Mouse (Mus musculus): ENCODE measurements around the gene Nek9. TPM values are rescaled to one million over a fixed set of nuclear protein-coding genes. Genes with fewer than 3 reads are reported as not detected.

Nek9 gene
- polyA plus RNA-seq, 1 experiment from 2014 or later, result 16.4 TPM

GRCm38 (mm10) chr12:85345559-85345958 lies 6.4 kb upstream of the Nek9 start:
- Histone ChIP-seq H3K4me1 (replicated peaks) (peaks cover 14% of the 10 kb centered on the region), H3K27ac (no peak overlapping the region), H3K9ac (no peak overlapping the region), H3K4me3 (no peak overlapping the region), H3K4me2 (no peak overlapping the region), H3K9me3 (replicated peaks) (no peaks in the 10 kb centered on the region), H3K27me3 (no peaks in the 10 kb centered on the region), H3K36me3 (peaks cover 15% of the 10 kb centered on the region; the same call in 1 of the 2 replicates)
- 91% methylated on average over 6 of the region's 6 CpGs for WGBS
- no peak for ATAC-seq (replicated peaks; ENCODE audit: insufficient number of reproducible peaks, insufficient read depth, low FRiP score, low read depth)

- Histone ChIP-seq H3K4me1 (replicated peaks) (peaks cover 14% of the 10 kb centered on the region), H3K4me3 (no peak overlapping the region), H3K27ac (no peak overlapping the region), H3K27me3 (no peaks in the 10 kb centered on the region), H3K4me2 (no peak overlapping the region), H3K9me3 (replicated peaks) (no peaks in the 10 kb centered on the region), H3K9ac (no peak overlapping the region), H3K36me3 (peaks cover 11% of the 10 kb centered on the region; the same call in 1 of the 2 replicates)
- no peak for ATAC-seq (replicated peaks; ENCODE audit: insufficient number of reproducible peaks, insufficient read depth, low FRiP score, low read depth)
- 67% methylated on average over 7 of the region's 7 CpGs for WGBS
Observed at GRCm38 (mm10) chr12:85344252-85344651, 5.1 kb upstream of the Nek9 start.

- no peak overlapping the region for H3K27ac ChIP-seq
- H3K9ac ChIP-seq, result no peak overlapping the region
- no peak overlapping the region for H3K4me3 ChIP-seq
- H3K27me3 ChIP-seq, result no peaks in the 10 kb centered on the region
- peaks cover 18% of the 10 kb centered on the region for H3K4me1 ChIP-seq (replicated peaks)
- no peaks in the 10 kb centered on the region for H3K9me3 ChIP-seq (replicated peaks)
- peaks cover 7% of the 10 kb centered on the region; the same call in 1 of the 2 replicates for H3K36me3 ChIP-seq
- no peak overlapping the region for H3K4me2 ChIP-seq
- ATAC-seq (replicated peaks; ENCODE audit: insufficient number of reproducible peaks, insufficient read depth, low FRiP score, low read depth), result no peak
- 67% methylated on average over 4 of the region's 4 CpGs for WGBS
Observed at GRCm38 (mm10) chr12:85342310-85342709, 3.1 kb upstream of the Nek9 start.

- H3K4me2 ChIP-seq, result no peak overlapping the region
- no peak for ATAC-seq (replicated peaks; ENCODE audit: insufficient number of reproducible peaks, insufficient read depth, low FRiP score, low read depth)
- H3K4me1 ChIP-seq (replicated peaks), result peaks cover 22% of the 10 kb centered on the region
- H3K9ac ChIP-seq, result no peak overlapping the region
- H3K27me3 ChIP-seq, result no peaks in the 10 kb centered on the region
- H3K4me3 ChIP-seq, result no peak overlapping the region
- no peak overlapping the region for H3K27ac ChIP-seq
- 38% methylated on average over 1 of the region's 1 CpGs for WGBS
- peaks cover 7% of the 10 kb centered on the region; the same call in 1 of the 2 replicates for H3K36me3 ChIP-seq
- H3K9me3 ChIP-seq (replicated peaks), result no peaks in the 10 kb centered on the region
Observed at GRCm38 (mm10) chr12:85341131-85341530, 2.0 kb upstream of the Nek9 start.

- WGBS, result 31% methylated on average over 4 of the region's 4 CpGs
- Histone ChIP-seq H3K4me2 (peak overlapping the region; percentile 77), H3K9me3 (replicated peaks) (no peaks in the 10 kb centered on the region), H3K27ac (peak overlapping the region; percentile 73), H3K4me1 (replicated peaks) (peaks cover 22% of the 10 kb centered on the region), H3K27me3 (no peaks in the 10 kb centered on the region), H3K4me3 (peak overlapping the region; percentile 95), H3K9ac (no peak overlapping the region), H3K36me3 (peaks cover 7% of the 10 kb centered on the region; the same call in 1 of the 2 replicates)
- no peak for ATAC-seq (replicated peaks; ENCODE audit: insufficient number of reproducible peaks, insufficient read depth, low FRiP score, low read depth)
Observed at GRCm38 (mm10) chr12:85339947-85340346, 785 bp upstream of the Nek9 start.

GRCm38 (mm10) chr12:85338815-85339214 lies 347 bp downstream of the Nek9 start:
- peak; percentile 66 for ATAC-seq (replicated peaks; ENCODE audit: insufficient number of reproducible peaks, insufficient read depth, low FRiP score, low read depth)
- under 1% methylated on average over 42 of the region's 42 CpGs for WGBS
- H3K9ac ChIP-seq, result peak overlapping the region; percentile 96
- H3K9me3 ChIP-seq (replicated peaks), result no peaks in the 10 kb centered on the region
- H3K4me1 ChIP-seq (replicated peaks), result peaks cover 22% of the 10 kb centered on the region
- H3K27me3 ChIP-seq, result no peaks in the 10 kb centered on the region
- peak overlapping the region; percentile 95 for H3K4me3 ChIP-seq
- peak overlapping the region; percentile 77 for H3K4me2 ChIP-seq
- peak overlapping the region; percentile 91 for H3K27ac ChIP-seq
- H3K36me3 ChIP-seq, result peaks cover 16% of the 10 kb centered on the region

- no peak overlapping the region for H3K27ac ChIP-seq
- WGBS, result 55% methylated on average over 6 of the region's 6 CpGs
- peaks cover 22% of the 10 kb centered on the region for H3K4me1 ChIP-seq (replicated peaks)
- ATAC-seq (replicated peaks; ENCODE audit: insufficient number of reproducible peaks, insufficient read depth, low FRiP score, low read depth), result no peak
- H3K9me3 ChIP-seq (replicated peaks), result no peaks in the 10 kb centered on the region
- H3K9ac ChIP-seq, result peak overlapping the region; percentile 96
- H3K4me2 ChIP-seq, result peak overlapping the region; percentile 77
- no peaks in the 10 kb centered on the region for H3K27me3 ChIP-seq
- peak overlapping the region; percentile 95 for H3K4me3 ChIP-seq
- peaks cover 21% of the 10 kb centered on the region for H3K36me3 ChIP-seq
Observed at GRCm38 (mm10) chr12:85337567-85338311, 1.4 kb downstream of the Nek9 start.

GRCm38 (mm10) chr12:85330153-85330552 lies 9.0 kb downstream of the Nek9 start:
- Histone ChIP-seq H3K4me3 (no peak overlapping the region), H3K4me1 (replicated peaks) (no peaks in the 10 kb centered on the region), H3K9me3 (replicated peaks) (no peaks in the 10 kb centered on the region), H3K27me3 (no peaks in the 10 kb centered on the region), H3K27ac (no peak overlapping the region), H3K9ac (no peak overlapping the region), H3K4me2 (no peak overlapping the region), H3K36me3 (peaks cover 80% of the 10 kb centered on the region)
- ATAC-seq (replicated peaks; ENCODE audit: insufficient number of reproducible peaks, insufficient read depth, low FRiP score, low read depth), result no peak
- WGBS, result 84% methylated on average over 7 of the region's 7 CpGs

- no peak overlapping the region for H3K4me3 ChIP-seq
- peaks cover 96% of the 10 kb centered on the region for H3K36me3 ChIP-seq
- H3K27me3 ChIP-seq, result no peaks in the 10 kb centered on the region
- no peaks in the 10 kb centered on the region for H3K9me3 ChIP-seq (replicated peaks)
- no peak overlapping the region for H3K9ac ChIP-seq
- no peak for ATAC-seq (replicated peaks; ENCODE audit: insufficient number of reproducible peaks, insufficient read depth, low FRiP score, low read depth)
- H3K4me2 ChIP-seq, result no peak overlapping the region
- peaks cover 8% of the 10 kb centered on the region for H3K4me1 ChIP-seq (replicated peaks)
- no peak overlapping the region for H3K27ac ChIP-seq
- WGBS, result 46% methylated on average over 3 of the region's 3 CpGs
Observed at GRCm38 (mm10) chr12:85308651-85309050, 30.5 kb downstream of the Nek9 start.

- Histone ChIP-seq H3K27ac (peak overlapping the region; percentile 67), H3K27me3 (no peaks in the 10 kb centered on the region), H3K9ac (peak overlapping the region; percentile 47; the same call in 1 of the 2 replicates), H3K4me2 (peak overlapping the region; percentile 53), H3K9me3 (replicated peaks) (no peaks in the 10 kb centered on the region), H3K4me3 (0 out of 2 replicates have a peak overlapping the region, but pooled peaks have one; percentile 25), H3K36me3 (peaks cover 94% of the 10 kb centered on the region), H3K4me1 (replicated peaks) (peaks cover 8% of the 10 kb centered on the region)
- 37% methylated on average over 16 of the region's 16 CpGs for WGBS
- peak; percentile 40; the same call in 1 of the 2 replicates for ATAC-seq (replicated peaks; ENCODE audit: insufficient number of reproducible peaks, insufficient read depth, low FRiP score, low read depth)
Observed at GRCm38 (mm10) chr12:85305247-85305892, 33.8 kb downstream of the Nek9 start.

GRCm38 (mm10) chr12:85304725-85305124 lies 34.4 kb downstream of the Nek9 start:
- no peak overlapping the region for H3K9ac ChIP-seq
- H3K4me2 ChIP-seq, result no peak overlapping the region
- H3K36me3 ChIP-seq, result peaks cover 93% of the 10 kb centered on the region
- 60% methylated on average over 4 of the region's 4 CpGs for WGBS
- no peaks in the 10 kb centered on the region for H3K27me3 ChIP-seq
- H3K4me1 ChIP-seq (replicated peaks), result peaks cover 8% of the 10 kb centered on the region
- H3K27ac ChIP-seq, result no peak overlapping the region
- H3K9me3 ChIP-seq (replicated peaks), result no peaks in the 10 kb centered on the region
- no peak overlapping the region for H3K4me3 ChIP-seq
- ATAC-seq (replicated peaks; ENCODE audit: insufficient number of reproducible peaks, insufficient read depth, low FRiP score, low read depth), result no peak

All from heart, embryonic 15.5 days (tissue).